Mouse (Mus musculus) liver (tissue): ENCODE results near the gene Parvg.
A peak's percentile ranks its signal among the peaks of the same experiment; 100 is the strongest.
"Not testable (repeated sequence)": the region's sequence is repeated elsewhere in the genome, so short reads cannot be mapped to it uniquely, and the experiment has no call there.

ENCODE experiments used
- DNase-seq: peaks from one replicate; pipeline ENCODE4 v3.0.0-alpha.2; 2020; ENCODE audit warnings: mixed read lengths

The Parvg gene

DNA sequence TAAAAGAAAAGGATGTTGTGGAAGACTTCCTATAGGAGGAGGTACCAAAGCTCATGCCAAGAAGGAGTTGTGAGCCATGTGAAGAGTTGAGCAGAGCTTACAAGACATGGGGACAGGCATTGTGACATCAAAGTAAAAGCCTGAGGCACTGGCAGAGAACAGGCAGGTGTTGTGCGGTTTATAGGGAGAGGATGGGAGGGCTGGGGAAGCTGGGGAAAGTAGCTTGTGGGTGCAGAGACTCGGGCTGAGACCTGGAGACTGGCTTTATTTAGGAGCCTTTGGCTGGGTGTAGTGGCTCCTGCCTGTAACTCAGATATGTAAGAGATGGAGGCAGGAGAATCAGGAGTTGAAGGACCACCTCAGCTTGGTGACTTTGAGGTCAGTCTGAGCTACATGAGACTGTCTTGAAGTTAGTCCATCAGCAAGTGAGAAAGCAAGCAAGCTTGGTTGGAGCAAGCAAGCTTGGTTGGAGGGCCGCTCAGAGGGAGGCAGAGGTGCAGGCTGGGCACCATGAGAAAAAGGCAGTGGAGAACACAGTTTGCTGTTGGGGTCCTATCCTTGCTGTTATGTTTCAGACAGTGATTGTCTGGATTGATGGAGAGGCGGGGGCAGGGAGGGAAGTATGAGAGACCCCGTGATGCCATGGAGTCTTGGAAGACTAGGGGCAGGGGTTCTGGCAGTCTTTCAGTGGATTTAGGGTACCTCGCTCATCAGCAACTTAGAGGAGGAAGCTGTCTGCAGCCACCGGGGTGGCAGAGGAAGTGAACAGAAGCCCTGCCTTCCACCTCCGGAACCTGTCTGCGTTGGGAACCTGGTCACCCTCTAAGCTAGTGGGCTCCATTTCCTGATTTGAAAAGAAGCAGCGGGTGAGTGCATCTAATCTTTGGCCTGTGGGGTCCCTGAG is at the start of gene Parvg:
TSS of gene Parvg (plus strand) at position 61 of the 904 bp plus-strand sequence.
- DNase-seq = no peak

DNA sequence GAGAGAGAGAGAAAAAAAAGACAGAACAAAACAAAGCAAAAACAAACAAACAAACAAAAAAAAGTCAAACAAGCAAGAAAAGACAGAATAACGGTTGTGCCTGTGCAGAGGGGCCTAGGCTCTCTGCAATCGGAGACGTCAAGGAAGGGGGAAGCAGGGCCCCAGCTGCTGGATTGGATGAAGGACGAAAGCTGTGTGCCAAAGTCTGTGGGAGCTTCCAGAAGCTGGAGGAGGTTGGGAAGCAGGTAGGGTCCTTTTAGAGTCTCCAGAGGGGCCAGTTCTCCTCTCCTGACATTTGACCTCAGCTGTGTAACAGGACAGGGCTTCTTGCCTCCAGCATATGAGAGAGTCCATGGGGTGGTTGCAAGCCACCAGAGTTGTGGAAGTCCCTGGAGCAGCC is 47.8 kb upstream of the Parvg start:
- no peak for DNase-seq

DNA sequence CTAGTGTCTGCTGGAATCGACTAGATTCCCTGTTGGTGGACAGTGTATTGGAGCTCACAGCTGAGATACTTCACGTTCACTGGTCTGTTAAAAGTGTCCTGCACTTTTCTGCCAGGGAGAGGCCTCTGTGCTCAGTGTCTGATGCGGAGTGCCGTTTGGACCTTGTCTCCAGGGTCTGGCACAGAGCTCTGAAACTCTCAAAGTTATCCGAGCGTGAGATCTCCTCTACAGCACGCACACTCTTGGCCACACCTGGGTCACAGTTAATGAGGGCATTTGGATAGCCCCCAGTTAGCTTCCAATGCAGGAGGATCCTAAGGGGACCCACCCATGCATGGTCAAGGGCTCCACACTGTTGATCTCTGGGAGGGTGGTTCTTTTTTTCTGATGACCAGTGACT is 45.7 kb upstream of the Parvg start:
- DNase-seq = no peak

DNA sequence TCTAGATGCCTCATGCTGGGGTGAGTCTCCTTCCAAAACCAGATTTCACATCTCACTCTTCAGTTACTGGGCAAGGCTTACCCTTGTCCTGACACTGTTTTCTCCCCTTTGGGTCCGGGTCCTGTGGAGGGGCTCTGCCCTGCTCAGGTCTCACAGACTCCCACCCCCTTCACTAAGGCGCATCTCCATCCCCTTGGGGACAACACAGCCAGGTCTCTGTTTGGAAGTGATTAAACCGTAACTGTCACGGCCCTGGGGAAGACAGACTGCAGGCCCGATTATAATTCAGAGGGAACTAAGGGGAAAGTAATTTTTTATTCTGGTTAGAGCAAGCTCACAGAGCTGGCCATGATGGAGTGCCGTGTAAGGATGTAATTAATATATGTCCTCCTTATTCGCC is 45.2 kb upstream of the Parvg start:
- no peak for DNase-seq

DNA sequence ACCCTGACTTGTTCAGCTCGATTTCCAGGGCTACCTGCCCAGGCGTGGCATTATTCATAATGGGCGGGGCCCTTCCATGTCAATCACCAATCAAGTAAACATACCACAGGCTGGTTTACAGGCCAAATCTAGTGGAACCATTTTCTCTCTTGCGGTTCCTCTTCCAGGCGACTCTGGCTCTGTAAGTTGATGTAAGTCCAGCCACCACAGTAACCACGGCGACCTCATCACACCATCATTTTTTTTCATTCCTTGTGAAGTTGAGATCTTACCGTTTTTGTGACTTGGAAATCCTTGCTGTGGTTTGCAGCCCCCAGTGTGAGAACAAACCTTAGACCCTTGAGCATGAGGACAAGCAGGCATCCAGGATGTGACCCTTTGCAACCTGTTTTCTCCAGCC is 43.5 kb upstream of the Parvg start:
- DNase-seq = no peak

DNA sequence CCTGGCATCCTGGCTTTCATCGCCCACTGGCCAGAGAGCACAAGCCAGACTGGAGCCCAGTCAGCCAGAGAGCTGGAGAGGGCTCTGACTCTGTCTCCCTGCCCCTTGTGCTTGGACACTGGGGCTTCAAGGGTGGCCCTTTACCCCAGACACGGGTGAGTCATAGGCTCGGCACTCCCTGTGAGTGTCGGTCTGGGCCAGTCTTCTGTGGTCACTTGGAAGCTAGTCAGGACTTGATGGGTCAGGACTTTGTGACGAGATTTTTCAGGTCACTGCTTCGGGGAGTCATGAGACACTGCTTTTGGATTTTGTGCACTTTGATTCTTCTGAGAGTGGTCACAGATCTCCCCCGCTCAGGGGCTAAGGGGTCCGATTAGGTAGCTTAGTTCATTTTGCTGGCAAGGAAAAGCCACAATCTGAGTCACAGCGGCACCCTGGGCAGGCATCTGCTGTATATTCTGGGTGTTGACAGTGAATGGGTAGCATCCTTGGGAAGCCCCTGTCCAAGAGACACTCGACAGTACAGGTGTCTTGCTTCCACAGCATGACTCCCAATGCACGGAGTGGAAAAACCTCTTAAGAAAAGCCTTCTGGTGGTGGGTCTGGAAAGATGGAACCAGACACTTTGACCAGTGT is 43.0 kb upstream of the Parvg start:
- no peak for DNase-seq

DNA sequence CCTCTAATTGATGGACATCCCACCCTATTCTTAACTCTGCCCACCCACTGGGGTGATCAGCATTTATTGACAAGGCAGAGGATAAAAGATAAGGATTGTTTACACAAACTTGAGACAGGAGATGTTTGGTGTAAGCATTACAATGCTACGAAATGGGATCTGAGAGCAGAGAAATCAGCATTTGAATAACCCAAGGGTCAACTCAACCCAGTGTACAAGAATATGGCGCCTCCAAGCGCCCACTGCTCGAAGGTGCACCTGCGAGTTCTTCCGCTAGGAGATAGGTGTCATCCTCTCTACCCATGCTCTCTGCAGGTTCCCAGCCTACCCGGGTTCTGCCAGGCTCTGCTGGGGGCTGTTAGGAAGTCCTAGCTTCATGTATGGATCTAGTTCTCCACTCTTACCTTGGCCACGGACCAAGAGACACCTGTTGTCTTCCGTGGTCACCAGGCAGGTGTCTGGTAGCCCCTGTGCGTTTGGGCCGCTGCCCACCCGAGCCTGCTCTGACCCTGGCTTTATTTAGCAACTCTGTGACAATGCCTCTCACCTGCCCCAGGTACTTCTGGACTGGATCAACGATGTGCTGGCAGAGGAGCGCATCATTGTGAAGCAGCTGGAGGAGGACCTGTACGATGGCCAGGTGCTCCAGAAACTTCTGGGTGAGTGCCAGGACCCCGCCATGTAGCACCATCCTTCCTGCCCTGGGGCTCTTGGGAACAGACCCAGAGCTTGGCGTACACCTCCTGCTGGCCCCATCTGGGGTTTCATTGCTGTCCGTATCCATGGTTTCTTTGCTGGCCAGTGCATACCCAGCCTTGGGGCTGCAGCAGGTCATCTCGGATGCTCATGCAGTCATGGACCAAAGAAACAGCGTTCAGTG is 41.4 kb upstream of the Parvg start:
- DNase-seq = no peak

DNA sequence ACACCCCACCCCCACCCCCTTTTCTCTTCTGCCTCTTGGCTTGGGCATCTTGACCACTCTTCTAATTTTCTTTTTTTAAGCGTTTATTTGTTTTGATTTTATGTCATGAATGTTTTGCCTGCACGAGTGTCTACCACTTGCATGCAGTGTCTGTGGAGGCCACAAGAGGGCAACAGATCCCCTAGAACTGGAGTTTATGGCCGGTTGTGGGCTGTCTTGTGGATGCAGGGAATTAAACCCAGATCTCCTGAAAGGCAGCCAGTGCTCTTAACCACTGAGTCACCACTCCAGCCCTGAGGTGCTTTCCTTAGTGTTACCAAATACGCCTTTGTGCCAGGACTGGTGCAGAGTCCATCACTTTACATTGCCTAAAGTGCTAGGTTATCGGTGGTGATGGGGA is 39.8 kb upstream of the Parvg start:
- peak; percentile 38 for DNase-seq

DNA sequence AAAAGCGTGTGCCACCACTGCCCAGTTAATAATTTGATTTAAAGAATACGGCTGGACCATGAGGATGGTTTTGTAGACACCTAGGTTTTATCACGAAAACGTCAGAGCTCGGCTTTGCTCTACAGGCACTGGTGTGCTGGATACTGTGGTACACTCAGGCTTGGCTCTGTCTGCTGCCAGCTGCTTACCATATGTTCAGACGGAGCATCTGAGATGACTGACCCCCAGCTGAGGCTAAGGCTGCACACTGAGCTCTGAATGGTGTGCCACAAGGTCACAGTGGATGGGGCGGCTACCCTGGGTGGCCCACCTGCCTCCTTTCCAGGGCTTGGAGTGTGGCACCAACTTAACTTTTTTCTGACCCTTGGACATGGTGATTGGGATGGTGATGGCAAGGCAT is 38.4 kb upstream of the Parvg start:
- no peak for DNase-seq

DNA sequence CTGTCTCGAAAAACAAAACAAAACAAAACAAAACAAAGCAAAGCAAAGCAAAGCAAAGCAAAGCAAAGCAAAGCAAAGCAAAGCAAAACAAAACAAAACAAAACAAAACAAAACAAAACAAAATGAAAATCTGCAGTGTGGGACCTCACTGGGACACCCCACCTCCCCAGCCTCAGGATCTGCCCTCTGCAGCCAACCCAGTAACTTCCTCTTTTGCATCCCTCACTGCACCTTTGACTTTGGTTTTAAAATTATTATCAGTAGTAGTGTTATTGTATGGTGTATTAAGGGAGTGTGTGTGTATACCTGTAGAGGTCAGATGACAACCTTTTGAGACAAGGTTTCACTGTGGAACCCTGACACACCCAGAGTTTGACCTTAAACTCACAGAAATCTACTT is 34.9 kb upstream of the Parvg start:
- DNase-seq = not testable (repeated sequence)

DNA sequence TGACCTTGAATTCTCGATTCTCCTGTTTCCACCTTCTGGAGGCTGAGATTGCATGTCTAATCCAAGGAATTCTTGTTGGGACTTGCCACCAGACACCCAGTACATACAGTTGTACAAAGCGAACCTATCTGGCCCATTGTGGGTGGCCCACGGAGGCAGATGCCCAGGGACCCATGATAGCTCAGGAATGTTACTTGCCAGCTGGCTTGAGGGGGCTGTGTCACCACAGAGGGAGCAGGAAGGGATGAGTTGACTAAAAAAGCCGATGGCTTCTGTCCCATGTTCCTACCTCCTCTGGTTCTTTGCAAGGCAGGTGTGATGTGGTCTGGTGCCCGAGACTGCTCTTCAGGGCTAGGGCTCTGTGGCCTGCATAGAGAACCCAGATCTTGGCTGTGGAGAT is 32.7 kb upstream of the Parvg start:
- no peak for DNase-seq

DNA sequence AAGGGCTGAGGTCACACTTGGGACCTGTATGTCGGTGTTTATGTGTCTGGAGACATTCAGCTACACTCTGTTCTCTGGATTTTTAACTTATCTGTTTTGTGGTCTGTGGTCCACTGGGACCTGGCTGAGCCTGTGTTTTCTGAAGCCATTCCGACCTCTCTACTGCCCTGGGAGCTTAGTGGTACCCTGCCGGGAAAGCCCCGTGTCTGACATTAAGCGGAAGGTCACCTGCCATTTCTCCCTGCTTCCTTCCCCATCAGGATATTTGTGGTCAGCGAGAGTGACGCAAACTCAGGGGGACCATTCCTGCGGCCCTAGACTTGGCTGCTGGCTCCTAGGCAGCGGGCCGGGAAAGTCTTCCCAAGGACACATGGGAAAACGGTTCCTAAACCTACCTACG is 30.2 kb upstream of the Parvg start:
- no peak for DNase-seq

DNA sequence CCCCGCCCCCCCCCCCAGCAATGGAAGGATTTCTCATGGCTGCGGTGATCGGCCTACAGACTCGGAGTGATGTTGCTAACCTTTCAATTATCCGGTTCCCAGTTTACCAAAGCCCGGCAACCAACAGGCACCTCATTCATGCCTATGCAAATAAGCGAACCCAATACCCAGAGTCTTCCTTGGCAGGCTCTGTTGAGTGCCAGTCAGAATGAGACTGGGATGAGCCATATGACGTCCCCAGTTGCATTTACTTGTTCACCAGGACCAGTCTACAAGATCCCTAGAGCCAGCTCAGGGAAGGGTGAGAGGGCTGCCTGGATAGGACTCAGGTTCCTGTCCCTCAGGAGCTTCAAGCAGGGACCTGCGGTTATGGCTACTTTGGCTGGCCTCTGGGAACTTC is 29.4 kb upstream of the Parvg start:
- no peak for DNase-seq

DNA sequence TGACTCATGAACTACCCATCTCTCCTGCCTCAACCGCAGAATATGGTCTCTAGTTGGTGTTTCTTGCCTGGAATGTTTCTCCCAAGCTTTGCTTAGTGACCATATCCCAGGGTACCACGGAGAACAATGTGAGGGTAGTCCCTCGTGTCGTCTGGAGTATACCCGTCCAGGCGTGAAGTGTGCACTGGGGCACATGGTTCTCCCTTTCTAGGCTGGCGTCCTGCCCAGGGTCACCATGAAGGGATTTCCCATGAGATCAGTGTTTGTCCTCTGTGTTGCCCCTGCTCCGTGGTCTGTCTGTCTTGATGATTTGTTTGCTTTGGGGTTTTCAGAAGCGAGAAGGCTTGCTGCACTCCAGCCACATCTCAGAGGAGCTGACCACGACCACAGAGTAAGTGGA is 28.6 kb upstream of the Parvg start:
- no peak for DNase-seq

DNA sequence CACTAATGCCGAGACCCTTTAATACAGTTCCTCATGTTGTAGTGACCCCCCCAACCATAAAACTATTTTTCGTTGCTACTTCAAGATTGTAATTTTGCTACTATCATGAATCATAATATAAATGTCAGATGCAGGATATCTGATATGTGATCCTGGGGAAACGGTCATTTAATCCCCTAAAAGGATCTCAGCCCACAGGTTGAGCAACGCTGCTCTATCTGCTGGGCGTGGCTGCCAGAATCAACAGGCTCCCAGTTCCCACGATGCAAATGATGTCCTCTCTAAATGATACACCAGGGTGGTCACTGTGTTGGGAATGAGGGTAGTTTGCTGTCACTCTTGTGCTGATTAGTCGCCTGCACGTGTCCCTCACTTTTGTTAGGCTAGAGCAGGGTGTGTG is 26.4 kb upstream of the Parvg start:
- no peak for DNase-seq

DNA sequence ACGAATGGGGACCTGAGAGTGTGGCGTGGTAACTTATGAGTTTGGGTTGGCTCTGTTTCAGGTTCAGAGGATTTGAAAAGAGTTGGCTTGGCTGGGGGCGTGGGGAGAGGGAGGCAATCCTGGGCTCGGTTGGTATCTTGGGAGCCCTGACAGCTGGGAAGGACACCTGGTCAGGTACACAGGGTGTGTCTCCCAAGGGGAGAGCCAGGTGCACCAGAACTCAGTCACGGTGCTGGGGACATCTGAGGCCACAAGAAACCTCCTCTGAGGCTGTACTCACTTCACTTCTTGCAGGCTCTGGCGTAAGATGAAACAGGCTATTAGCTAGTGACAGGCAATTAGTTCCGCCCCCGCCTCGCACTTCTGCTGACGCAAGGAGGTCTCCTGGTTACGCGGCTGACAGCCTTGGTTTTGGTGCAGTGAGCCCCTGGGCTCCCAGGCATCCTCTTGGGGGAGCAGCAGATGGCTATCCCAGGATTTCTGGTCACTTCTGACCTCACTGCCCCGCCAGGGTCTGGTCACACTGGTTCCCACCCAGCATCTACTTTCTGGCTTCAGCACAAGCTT is 24.9 kb upstream of the Parvg start:
- peak; percentile 23 for DNase-seq

DNA sequence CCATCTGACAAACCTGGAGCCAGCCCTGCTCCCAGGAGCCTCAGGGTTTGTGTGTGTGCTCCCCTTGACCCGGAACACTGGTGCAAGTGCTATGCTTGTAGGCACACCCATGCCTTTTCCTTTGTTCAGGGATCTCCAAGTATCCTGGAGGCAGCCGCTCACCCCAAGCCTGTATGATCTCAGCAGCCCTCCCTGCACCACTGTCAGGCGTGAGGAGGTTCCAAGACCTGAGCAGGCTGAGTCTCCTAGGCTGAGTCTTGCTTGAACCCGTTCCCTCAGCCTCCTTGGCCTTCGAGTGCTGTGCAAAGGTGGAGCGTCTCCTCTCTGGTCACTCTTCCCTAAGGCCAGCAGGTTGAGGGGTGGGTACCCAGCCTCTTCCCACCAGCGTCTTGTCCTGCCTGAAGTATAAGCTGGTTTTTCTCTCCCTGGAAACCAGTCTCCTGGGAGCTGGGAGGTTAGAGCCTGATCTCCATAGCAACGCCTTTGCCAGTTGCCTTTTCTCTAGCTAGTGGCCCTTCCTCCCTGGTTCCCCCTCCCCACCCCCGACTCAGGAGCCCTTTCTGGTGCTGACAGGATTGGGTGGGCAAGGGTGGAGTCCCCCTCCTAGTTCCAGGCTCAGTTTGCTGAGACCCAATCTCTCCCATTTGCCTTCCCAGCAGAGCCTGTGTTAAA is 24.0 kb upstream of the Parvg start:
- no peak for DNase-seq

DNA sequence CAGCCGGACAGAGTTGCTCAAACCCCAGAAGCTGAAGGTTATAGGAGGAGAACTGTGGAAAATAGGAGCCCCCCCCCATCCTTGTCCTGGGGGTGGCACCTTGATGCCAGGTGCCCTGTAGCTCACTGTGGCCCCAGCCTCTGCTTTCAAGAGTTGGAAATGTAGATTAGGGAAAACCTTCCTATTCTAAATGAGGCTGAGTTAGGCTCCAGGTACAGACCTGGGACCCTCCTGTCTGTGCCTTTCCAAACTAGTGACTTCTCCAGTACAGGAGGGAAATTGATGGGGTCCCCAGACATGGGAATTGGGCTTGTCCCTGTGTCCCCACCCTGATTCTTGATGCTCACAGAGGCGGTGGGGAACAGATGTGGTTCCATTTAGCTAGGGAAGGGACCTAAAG is 23.2 kb upstream of the Parvg start:
- no peak for DNase-seq

DNA sequence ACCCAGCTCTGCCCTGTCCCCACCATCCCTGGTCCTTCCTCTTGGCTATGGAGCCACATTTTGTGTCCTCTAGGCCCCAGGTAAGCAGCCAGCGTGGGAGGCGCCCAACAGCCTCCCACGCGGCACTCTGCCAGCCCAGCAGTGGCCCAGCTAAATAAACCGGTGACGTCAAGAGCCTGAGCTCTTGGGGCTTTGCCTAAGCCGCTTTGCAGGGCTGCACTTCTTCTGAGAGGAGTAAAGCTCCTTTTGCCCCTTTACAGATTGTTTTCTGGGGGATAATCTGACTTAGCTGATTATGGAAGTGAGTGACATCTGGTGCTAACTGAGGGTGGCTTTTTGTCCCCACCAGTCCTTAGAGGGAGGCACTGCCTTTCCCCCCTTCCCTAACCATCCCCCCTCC is 22.8 kb upstream of the Parvg start:
- peak; percentile 36 for DNase-seq

DNA sequence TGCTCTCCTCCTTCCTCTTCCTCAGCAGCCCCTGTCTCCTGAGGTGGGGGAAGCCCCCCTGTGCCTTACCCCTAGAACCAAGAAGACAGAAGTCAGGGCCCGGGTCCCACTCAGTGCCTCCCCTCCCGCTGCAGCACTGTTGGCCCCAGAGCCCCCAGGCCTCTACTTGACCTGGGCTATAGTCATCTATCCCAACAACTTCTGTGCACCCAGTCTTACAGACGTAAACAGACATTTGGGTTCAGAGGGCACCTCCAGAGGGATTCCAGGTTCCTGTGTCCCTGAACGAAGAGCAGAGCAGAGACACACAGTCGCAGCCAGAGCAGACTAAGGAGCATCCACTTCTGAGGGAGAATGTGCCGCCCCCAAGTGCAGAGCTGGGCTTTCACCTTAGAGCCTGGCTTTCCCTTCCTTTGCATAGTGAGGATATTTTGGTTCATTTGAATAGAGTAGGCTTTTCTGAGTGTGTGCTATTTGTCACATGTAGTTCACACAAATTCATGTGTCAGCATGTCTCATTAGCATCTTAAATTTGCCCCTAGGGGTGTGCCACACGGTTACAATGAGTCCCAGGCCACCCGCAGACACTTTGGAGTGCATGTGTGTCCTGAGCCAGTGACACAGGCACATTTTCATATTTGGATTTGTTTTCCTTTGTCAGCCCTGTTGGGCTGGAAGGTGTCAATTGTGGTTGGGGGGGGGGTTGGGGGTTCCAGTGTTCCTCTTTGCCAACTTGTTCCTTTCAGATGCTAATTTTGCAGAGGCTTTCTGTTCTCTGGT is 22.0 kb upstream of the Parvg start:
- DNase-seq = no peak

DNA sequence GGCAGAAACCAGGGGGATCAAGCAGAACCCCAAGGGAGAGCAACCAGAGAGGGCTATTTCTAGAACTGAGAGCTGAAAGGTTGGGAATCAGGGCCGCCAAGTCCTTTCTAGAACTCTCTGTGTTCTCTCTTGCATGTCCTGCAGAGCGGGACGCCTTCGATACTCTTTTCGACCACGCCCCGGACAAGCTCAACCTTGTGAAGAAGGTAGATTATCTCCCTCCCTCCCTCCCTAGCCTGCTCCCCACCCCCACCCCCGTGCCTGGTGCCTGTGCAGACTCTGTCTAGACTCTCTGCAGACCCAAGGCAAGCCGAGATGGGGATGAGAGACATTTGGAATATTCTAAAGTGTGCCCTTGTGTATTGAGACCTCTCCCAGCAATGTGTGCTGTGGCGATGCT is 20.6 kb upstream of the Parvg start:
- DNase-seq = peak; percentile 41

DNA sequence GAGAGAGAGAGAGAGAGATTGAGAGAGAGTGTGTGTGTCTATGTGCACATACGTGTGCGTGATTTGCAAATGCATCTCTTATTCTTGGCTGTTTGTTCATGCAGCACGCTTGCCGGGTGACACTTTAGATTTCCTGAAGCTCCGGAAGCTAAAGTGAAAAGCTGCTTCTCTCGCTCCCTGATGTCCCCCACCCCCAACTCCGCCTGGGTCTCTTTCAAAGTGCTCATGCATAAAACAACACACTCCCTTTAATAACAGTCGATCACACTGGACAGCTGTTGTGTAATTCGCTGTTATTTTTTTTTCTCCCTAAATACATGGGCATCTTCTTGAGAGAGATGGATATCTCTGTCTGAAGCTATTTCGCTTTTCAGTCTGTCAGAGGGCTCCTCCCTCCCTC is 18.5 kb upstream of the Parvg start:
- DNase-seq = no peak
